Mouse (Mus musculus) kidney, postnatal 0 days (tissue): Measurements from ENCODE around the gene Suclg2. TPM values are rescaled to one million over a fixed set of nuclear protein-coding genes. Genes with fewer than 3 reads are reported as not detected.

Source experiments
- ATAC-seq: fragments of 200-750 bp; cut with Nextera tagmentation; replicated peaks from 2 replicates; pipeline ENCODE4 v1.8.0; 2017; ENCODE audit warnings: low read depth, moderate number of reproducible peaks, moderate TSS enrichment, moderate library complexity; ENCODE audit not compliant: low FRiP score
- DNase-seq: peaks from one replicate; pipeline ENCODE4 v3.0.0-alpha.2; 2016; ENCODE audit warnings: low spot score
- H3K27ac ChIP-seq: fragments of 300-500 bp; sonication (generic); 2 replicates; pipeline ENCODE4 v1.5.1; 2014; ENCODE audit warnings: mild to moderate bottlenecking
- H3K27me3 ChIP-seq: fragments of 300-500 bp; sonication (generic); 2 replicates; pipeline ENCODE4 v1.6.1; 2014; ENCODE audit warnings: low read length, mixed read lengths; ENCODE audit not compliant: insufficient read depth
- H3K36me3 ChIP-seq: fragments of 300-500 bp; sonication (generic); 2 replicates; pipeline ENCODE4 v1.6.1; 2014; ENCODE audit warnings: low read length, mixed read lengths; ENCODE audit not compliant: insufficient read depth
- H3K4me1 ChIP-seq: fragments of 300-500 bp; sonication (generic); replicated peaks from 2 replicates; pipeline ENCODE4 v1.6.1; 2014; ENCODE audit warnings: antibody characterized with exemption, low read length, mixed read lengths; ENCODE audit not compliant: insufficient read depth
- H3K4me2 ChIP-seq: fragments of 300-500 bp; sonication (generic); 2 replicates; pipeline ENCODE4 v1.6.1; 2014; ENCODE audit warnings: mild to moderate bottlenecking, low read length, moderate library complexity, mixed read lengths
- H3K4me3 ChIP-seq: fragments of 300-500 bp; sonication (generic); replicated peaks from 2 replicates; pipeline ENCODE4 v1.5.1; 2014; ENCODE audit warnings: low read depth, low read length
- H3K9ac ChIP-seq: fragments of 300-500 bp; sonication (generic); 2 replicates; pipeline ENCODE4 v1.6.1; 2014; ENCODE audit warnings: low read depth, low read length
- H3K9me3 ChIP-seq: fragments of 300-500 bp; sonication (generic); replicated peaks from 2 replicates; pipeline ENCODE4 v1.6.1; 2016; ENCODE audit warnings: low read length, inconsistent platforms, mixed read lengths
- CTCF ChIP-seq: IDR thresholded peaks from 2 replicates; pipeline ENCODE4 v1.5.1; 2016; ENCODE audit warnings: antibody characterized with exemption, low read depth, mild to moderate bottlenecking, moderate library complexity
- WGBS: fragments of 180-500 bp; shearing (Covaris S2); extraction: QIAGEN DNeasy Blood & Tissue Kit; methylation state at CpG from one replicate; pipeline ENCODE4 v1.1.7; 2014; 5-methylcytosine and 5-hydroxymethylcytosine counted together
- polyA plus RNA-seq: library from polyadenylated mRNA; unstranded; fragments of >200 nt; fragmentation: Nextera tagmentation; extraction: Ambion mirVana; gene quantifications from 2 replicates; pipeline ENCODE4 v1.2.1, GENCODE M21; 2015

Gene Suclg2
- polyA plus RNA-seq, 1 experiment from 2014 or later = 143 TPM

GRCm38 (mm10) chr6:95514726-95515125 lies 203.9 kb downstream of the Suclg2 start:
- Histone ChIP-seq H3K4me3 (no peak overlapping the region), H3K36me3 (no peaks in the 10 kb centered on the region), H3K27me3 (no peaks in the 10 kb centered on the region), H3K9me3 (no peaks in the 10 kb centered on the region), H3K4me2 (no peak overlapping the region), H3K27ac (no peak overlapping the region), H3K9ac (no peak overlapping the region), H3K4me1 (no peaks in the 10 kb centered on the region)
- DNase-seq (no peak), ATAC-seq (no peak)
- WGBS = 80% methylated on average over 10 of the region's 10 CpGs
- TF ChIP-seq CTCF = no peak

DNA sequence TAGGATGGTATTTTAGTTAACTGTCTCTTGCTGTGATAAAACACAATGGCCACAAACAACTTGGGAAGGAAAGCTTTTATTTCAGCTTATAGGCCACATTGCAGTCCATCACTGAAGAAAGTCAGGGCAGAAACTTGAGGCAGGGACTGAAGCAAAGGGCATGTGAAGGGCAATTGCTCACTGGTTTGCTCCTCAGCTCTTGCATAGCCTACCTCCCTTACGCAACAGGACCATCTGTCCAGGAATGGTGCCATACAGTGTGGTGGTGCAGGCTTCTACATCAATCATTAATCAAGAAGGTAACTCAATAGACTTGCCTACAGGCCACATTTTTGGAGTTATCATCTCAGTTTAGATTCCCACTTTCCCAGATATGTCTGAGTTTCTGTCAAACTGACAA lies 206.9 kb downstream of the Suclg2 start:
- H3K9ac ChIP-seq = no peak overlapping the region
- 96% methylated on average over 1 of the region's 1 CpGs for WGBS
- H3K27me3 ChIP-seq = no peaks in the 10 kb centered on the region
- H3K4me1 ChIP-seq = no peaks in the 10 kb centered on the region
- no peaks in the 10 kb centered on the region for H3K9me3 ChIP-seq
- ATAC-seq = no peak
- H3K4me2 ChIP-seq = no peak overlapping the region
- no peaks in the 10 kb centered on the region for H3K36me3 ChIP-seq
- H3K27ac ChIP-seq = no peak overlapping the region
- no peak for TF ChIP-seq CTCF
- no peak overlapping the region for H3K4me3 ChIP-seq
- no peak for DNase-seq

GRCm38 (mm10) chr6:95500771-95501170 lies 217.8 kb downstream of the Suclg2 start:
- no peak for TF ChIP-seq CTCF

GRCm38 (mm10) chr6:95499639-95500038 lies 219.0 kb downstream of the Suclg2 start:
- Histone ChIP-seq H3K4me3 (no peak overlapping the region), H3K4me2 (no peak overlapping the region), H3K27me3 (no peaks in the 10 kb centered on the region), H3K4me1 (no peaks in the 10 kb centered on the region), H3K27ac (no peak overlapping the region), H3K9ac (no peak overlapping the region), H3K36me3 (0 out of 2 replicates have a peak, but pooled peaks cover 3% of the 10 kb centered on the region), H3K9me3 (no peaks in the 10 kb centered on the region)
- DNase-seq (no peak), ATAC-seq (no peak)
- no peak for TF ChIP-seq CTCF
- 70% methylated on average over 5 of the region's 5 CpGs for WGBS

More at GRCm38 (mm10) chr6:95500771-95501170, 217.8 kb downstream of the Suclg2 start:
- no peaks in the 10 kb centered on the region for H3K9me3 ChIP-seq
- H3K4me3 ChIP-seq = no peak overlapping the region
- H3K4me1 ChIP-seq = no peaks in the 10 kb centered on the region
- WGBS = 59% methylated on average over 5 of the region's 5 CpGs
- no peak overlapping the region for H3K27ac ChIP-seq
- H3K36me3 ChIP-seq = 0 out of 2 replicates have a peak, but pooled peaks cover 3% of the 10 kb centered on the region
- DNase-seq (no peak), ATAC-seq (no peak)
- H3K4me2 ChIP-seq = no peak overlapping the region
- no peaks in the 10 kb centered on the region for H3K27me3 ChIP-seq
- no peak overlapping the region for H3K9ac ChIP-seq

DNA sequence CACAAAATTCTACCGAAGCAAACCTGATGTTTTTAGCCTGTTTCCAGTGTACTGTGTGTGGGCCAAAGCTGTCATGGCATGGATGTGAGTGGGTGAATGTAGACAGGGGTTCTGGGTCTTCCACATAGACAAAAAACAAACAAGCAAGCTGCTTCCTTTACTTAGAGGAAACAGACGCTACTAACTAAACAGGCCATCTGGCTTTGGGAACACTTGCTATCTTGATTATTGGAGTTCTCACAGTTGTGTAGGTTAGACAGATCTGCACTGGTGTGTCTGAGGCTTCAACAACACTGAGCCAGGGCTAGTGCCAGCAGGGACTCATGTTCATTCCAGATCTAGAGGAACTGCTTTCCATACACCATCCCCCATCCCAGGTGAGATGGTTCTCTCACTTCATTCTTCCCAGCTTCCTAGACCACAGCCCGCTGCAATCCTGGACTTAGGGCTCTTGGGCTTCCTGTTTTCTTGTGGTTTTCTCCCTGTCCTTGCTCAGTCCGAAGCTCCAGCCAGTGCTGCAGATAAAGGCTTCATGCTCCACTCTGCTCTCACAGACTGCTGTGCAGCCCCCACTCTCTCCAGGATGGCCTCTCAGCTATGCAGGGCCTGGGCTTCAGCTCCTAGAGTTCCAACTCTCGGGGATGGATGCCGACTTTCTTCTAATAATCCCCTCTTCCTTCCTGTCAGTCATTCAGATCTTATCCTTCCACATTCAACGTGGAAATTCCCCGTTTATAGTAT lies 226.2 kb downstream of the Suclg2 start:
- H3K27ac ChIP-seq = no peak overlapping the region
- no peak for TF ChIP-seq CTCF
- H3K36me3 ChIP-seq = 0 out of 2 replicates have a peak, but pooled peaks cover 5% of the 10 kb centered on the region
- H3K27me3 ChIP-seq = no peaks in the 10 kb centered on the region
- WGBS = 72% methylated on average over 8 of the region's 8 CpGs
- ATAC-seq = no peak
- H3K9me3 ChIP-seq = no peaks in the 10 kb centered on the region
- H3K4me3 ChIP-seq = no peak overlapping the region
- DNase-seq = no peak
- H3K4me1 ChIP-seq = no peaks in the 10 kb centered on the region
- H3K9ac ChIP-seq = no peak overlapping the region
- no peak overlapping the region for H3K4me2 ChIP-seq

- Histone ChIP-seq H3K4me1 (no peaks in the 10 kb centered on the region), H3K27me3 (no peaks in the 10 kb centered on the region), H3K36me3 (0 out of 2 replicates have a peak, but pooled peaks cover 4% of the 10 kb centered on the region), H3K4me3 (no peak overlapping the region), H3K27ac (no peak overlapping the region), H3K4me2 (no peak overlapping the region), H3K9ac (no peak overlapping the region), H3K9me3 (no peaks in the 10 kb centered on the region)
- 93% methylated on average over 2 of the region's 2 CpGs for WGBS
- DNase-seq (no peak), ATAC-seq (no peak)
- no peak for TF ChIP-seq CTCF
These were observed 227.6 kb downstream of the Suclg2 start for GRCm38 (mm10) chr6:95491043-95491442.
